Mouse (Mus musculus) embryonic facial prominence, embryonic 13.5 days (tissue): ENCODE data around the gene Slc35c2. TPM values are rescaled to one million over a fixed set of nuclear protein-coding genes. Genes with fewer than 3 reads are reported as not detected.

ENCODE experiments used
- ATAC-seq: fragments of 200-750 bp; cut with Nextera tagmentation; 2 replicates; pipeline ENCODE4 v1.8.0; 2017; ENCODE audit warnings: low read depth; ENCODE audit not compliant: insufficient number of reproducible peaks, insufficient read depth, low FRiP score, low TSS enrichment
- H3K27ac ChIP-seq: fragments of 300-500 bp; sonication (generic); 2 replicates; pipeline ENCODE4 v1.5.1; 2015; ENCODE audit warnings: moderate library complexity, mild to moderate bottlenecking, inconsistent platforms
- H3K27me3 ChIP-seq: fragments of 300-500 bp; sonication (generic); 2 replicates; pipeline ENCODE4 v1.6.1; 2015; ENCODE audit warnings: mild to moderate bottlenecking, inconsistent platforms
- H3K36me3 ChIP-seq: fragments of 300-500 bp; sonication (generic); 2 replicates; pipeline ENCODE4 v1.6.1; 2015; ENCODE audit warnings: mild to moderate bottlenecking, inconsistent platforms
- H3K4me1 ChIP-seq: fragments of 300-500 bp; sonication (generic); 2 replicates; pipeline ENCODE4 v1.6.1; 2015; ENCODE audit warnings: inconsistent platforms
- H3K4me2 ChIP-seq: fragments of 300-500 bp; sonication (generic); 2 replicates; pipeline ENCODE4 v1.6.1; 2015; ENCODE audit warnings: moderate library complexity, mild to moderate bottlenecking, inconsistent platforms
- H3K4me3 ChIP-seq: fragments of 300-500 bp; sonication (generic); 2 replicates; pipeline ENCODE4 v1.5.1; 2015; ENCODE audit warnings: mild to moderate bottlenecking, inconsistent platforms
- H3K9ac ChIP-seq: fragments of 300-500 bp; sonication (generic); 2 replicates; pipeline ENCODE4 v1.6.1; 2015; ENCODE audit warnings: mild to moderate bottlenecking, inconsistent platforms
- H3K9me3 ChIP-seq: fragments of 300-500 bp; sonication (generic); 2 replicates; pipeline ENCODE4 v1.6.1; 2016; ENCODE audit warnings: inconsistent platforms
- WGBS: fragments of 180-500 bp; shearing (Covaris S2); methylation state at CpG from one replicate; pipeline ENCODE4 v1.1.7; 2015; ENCODE audit warnings: mixed read lengths; 5-methylcytosine and 5-hydroxymethylcytosine counted together
- polyA plus RNA-seq: library from polyadenylated mRNA; unstranded; fragments of >200 nt; fragmentation: Nextera tagmentation; extraction: Ambion mirVana; gene quantifications from 2 replicates; pipeline ENCODE4 v1.2.1, GENCODE M21; 2015

Gene Slc35c2
- polyA plus RNA-seq, 1 experiment from 2014 or later: 50.2 TPM

DNA sequence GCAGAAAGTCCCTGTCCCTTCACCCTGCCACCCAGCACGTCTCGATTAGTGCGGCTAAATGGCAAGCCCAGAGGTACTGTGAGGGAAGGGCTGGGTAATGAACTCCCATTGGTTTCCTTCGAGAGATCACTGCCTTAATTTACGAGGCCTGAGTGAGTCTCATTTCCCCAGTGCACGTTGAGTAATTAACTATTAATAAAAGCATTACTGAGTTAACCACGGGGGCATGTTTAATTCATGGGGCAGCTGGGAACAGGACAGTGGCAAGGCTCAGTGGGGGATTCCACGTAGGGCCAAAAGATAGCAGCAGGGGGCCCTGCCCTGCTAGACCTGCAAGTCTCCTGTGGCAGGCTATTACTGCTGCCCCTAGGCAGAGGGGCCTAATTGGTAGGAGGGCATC is 16.3 kb downstream of the Slc35c2 start:
- Histone ChIP-seq H3K9me3 (no peaks in the 10 kb centered on the region), H3K4me3 (no peak overlapping the region), H3K4me2 (no peak overlapping the region), H3K27me3 (peaks cover 11% of the 10 kb centered on the region), H3K9ac (no peak overlapping the region), H3K27ac (no peak overlapping the region), H3K36me3 (no peaks in the 10 kb centered on the region), H3K4me1 (peaks cover 24% of the 10 kb centered on the region)
- no peak for ATAC-seq
- WGBS: 16% methylated on average over 8 of the region's 8 CpGs

DNA sequence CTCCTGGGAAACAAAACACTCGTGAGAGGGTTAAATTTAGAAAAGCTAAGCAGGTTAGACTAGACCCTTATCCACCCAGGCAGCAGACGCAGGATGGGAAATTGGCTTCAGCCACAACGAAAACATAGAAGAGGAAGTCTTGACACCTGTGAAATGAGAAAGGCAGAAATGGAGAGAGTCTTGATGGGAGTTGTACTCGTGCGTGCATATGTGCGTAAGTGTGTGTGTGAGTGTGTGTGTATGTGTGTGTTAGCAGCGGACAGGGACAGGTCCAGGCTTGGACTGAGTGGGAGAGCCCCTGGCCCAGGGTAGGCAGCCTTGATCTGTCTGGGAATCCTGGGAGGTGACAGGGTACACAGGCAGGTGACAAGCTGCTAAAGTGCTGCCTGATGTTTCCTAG is 16.8 kb downstream of the Slc35c2 start:
- H3K4me1 ChIP-seq: peaks cover 22% of the 10 kb centered on the region
- no peaks in the 10 kb centered on the region for H3K9me3 ChIP-seq
- H3K27me3 ChIP-seq: peaks cover 16% of the 10 kb centered on the region
- H3K27ac ChIP-seq: no peak overlapping the region
- H3K4me3 ChIP-seq: no peak overlapping the region
- no peaks in the 10 kb centered on the region for H3K36me3 ChIP-seq
- H3K4me2 ChIP-seq: no peak overlapping the region
- ATAC-seq: no peak
- WGBS: 39% methylated on average over 7 of the region's 7 CpGs
- no peak overlapping the region for H3K9ac ChIP-seq

- 2% methylated on average over 12 of the region's 12 CpGs for WGBS
- Histone ChIP-seq H3K27me3 (peaks cover 25% of the 10 kb centered on the region), H3K36me3 (no peaks in the 10 kb centered on the region), H3K9ac (0 out of 2 replicates have a peak overlapping the region, but pooled peaks have one; percentile 32), H3K4me1 (peaks cover 14% of the 10 kb centered on the region), H3K27ac (no peak overlapping the region), H3K4me2 (no peak overlapping the region), H3K9me3 (no peaks in the 10 kb centered on the region), H3K4me3 (no peak overlapping the region)
- ATAC-seq: no peak
These were observed 20.9 kb downstream of the Slc35c2 start for GRCm38 (mm10) chr2:165266739-165267138.

DNA sequence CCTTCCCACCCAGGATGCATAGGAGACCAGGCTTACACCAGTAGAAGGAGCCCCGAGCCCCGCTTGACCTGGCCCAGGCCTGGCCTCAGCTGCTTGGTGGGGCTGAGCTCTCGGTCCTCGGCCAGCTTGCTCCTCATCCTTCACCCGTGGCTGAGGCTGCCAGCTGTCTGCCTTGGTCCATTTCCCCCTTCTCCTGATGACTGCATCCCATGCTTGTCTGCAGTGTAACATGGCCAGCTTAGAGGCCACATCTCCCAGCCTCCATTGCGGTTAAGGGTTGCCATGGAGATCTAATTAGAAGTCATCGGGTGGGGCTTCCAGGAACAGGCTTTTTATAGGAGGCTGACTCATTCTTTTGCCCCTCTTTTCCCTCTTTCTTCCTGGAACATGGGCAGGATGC is 23.8 kb downstream of the Slc35c2 start:
- no peak overlapping the region for H3K27ac ChIP-seq
- H3K4me2 ChIP-seq: no peak overlapping the region
- H3K9me3 ChIP-seq: no peaks in the 10 kb centered on the region
- H3K4me3 ChIP-seq: no peak overlapping the region
- peaks cover 16% of the 10 kb centered on the region for H3K4me1 ChIP-seq
- WGBS: 69% methylated on average over 7 of the region's 7 CpGs
- ATAC-seq: no peak
- H3K9ac ChIP-seq: no peak overlapping the region
- peaks cover 39% of the 10 kb centered on the region for H3K27me3 ChIP-seq
- H3K36me3 ChIP-seq: no peaks in the 10 kb centered on the region

GRCm38 (mm10) chr2:165262274-165262990 is 25.2 kb downstream of the Slc35c2 start:
- H3K9me3 ChIP-seq: no peaks in the 10 kb centered on the region
- no peak overlapping the region for H3K4me3 ChIP-seq
- H3K4me2 ChIP-seq: no peak overlapping the region
- H3K36me3 ChIP-seq: no peaks in the 10 kb centered on the region
- 0 out of 2 replicates have a peak overlapping the region, but pooled peaks have one; percentile 3 for H3K9ac ChIP-seq
- no peak overlapping the region for H3K27ac ChIP-seq
- no peak for ATAC-seq
- H3K27me3 ChIP-seq: peaks cover 41% of the 10 kb centered on the region
- H3K4me1 ChIP-seq: peaks cover 26% of the 10 kb centered on the region
- 50% methylated on average over 18 of the region's 18 CpGs for WGBS

DNA sequence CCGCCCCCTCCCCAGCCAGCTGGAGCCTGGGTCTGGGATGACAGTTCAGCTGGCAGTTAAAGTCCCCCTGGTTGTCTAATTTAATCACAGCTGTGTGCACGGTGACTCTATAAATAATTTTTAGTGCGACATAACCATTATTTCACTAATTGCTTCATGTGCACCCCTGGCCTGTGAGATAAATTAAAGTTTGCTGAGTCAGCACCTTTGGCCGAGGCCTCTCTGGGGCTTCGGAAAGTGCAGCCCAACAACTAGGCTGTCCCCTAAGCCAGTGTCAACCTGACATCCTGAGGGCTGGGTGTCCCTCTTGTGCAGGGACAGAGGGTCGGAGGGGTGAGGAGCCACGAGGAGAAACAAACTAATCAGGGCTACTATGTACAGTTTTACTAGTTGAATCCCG is 27.8 kb downstream of the Slc35c2 start:
- peaks cover 15% of the 10 kb centered on the region; the same call in 1 of the 2 replicates for H3K4me1 ChIP-seq
- 81% methylated on average over 8 of the region's 8 CpGs for WGBS
- H3K9me3 ChIP-seq: no peaks in the 10 kb centered on the region
- no peak overlapping the region for H3K27ac ChIP-seq
- ATAC-seq: no peak
- H3K4me2 ChIP-seq: no peak overlapping the region
- peaks cover 50% of the 10 kb centered on the region for H3K27me3 ChIP-seq
- no peak overlapping the region for H3K4me3 ChIP-seq
- no peak overlapping the region for H3K9ac ChIP-seq
- H3K36me3 ChIP-seq: no peaks in the 10 kb centered on the region

- Histone ChIP-seq H3K9me3 (no peaks in the 10 kb centered on the region), H3K4me2 (no peak overlapping the region), H3K9ac (no peak overlapping the region), H3K27me3 (peaks cover 66% of the 10 kb centered on the region), H3K4me1 (peaks cover 22% of the 10 kb centered on the region), H3K27ac (no peak overlapping the region), H3K36me3 (no peaks in the 10 kb centered on the region), H3K4me3 (no peak overlapping the region)
- ATAC-seq: no peak
- WGBS: 77% methylated on average over 6 of the region's 6 CpGs
These were observed 29.3 kb downstream of the Slc35c2 start for GRCm38 (mm10) chr2:165258321-165258720.

DNA sequence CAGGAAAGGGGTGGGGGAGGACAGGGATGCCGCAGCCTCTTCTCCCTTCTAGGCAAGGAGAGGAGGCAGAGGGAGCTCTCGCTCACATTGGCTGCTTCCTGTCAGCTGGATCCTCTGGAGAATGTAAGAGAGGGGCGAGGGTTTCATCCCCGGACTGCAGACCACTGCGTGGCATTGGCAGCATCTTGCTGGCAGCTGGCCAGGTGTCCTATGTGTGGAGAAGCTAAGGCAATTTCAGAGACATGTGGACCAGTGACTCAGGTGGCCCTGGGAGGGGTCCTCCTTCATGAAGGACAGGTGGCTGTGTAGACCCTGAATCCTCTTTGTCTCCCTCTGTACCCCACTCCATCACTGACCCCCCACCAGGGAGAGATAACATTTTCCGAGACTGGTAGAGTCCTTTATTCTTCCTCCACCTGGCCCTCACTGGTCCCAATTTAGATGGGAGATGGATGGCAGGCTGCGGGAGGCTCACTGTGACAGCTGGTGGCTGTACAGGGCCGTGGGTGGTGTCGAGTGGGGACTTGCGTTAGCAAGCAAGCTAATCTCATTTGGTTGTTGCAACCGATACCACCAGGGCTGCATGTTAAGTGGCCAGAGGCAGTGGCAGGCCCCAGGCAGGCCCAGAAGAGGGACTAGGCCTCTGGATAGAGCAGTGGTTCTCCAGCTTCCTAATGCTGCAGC is 30.4 kb downstream of the Slc35c2 start:
- 45% methylated on average over 11 of the region's 11 CpGs for WGBS
- Histone ChIP-seq H3K9me3 (no peaks in the 10 kb centered on the region), H3K27me3 (peaks cover 74% of the 10 kb centered on the region), H3K27ac (no peak overlapping the region), H3K4me2 (no peak overlapping the region), H3K4me3 (no peak overlapping the region), H3K4me1 (peaks cover 21% of the 10 kb centered on the region), H3K9ac (no peak overlapping the region), H3K36me3 (no peaks in the 10 kb centered on the region)
- no peak for ATAC-seq

- Histone ChIP-seq H3K27me3 (peaks cover 72% of the 10 kb centered on the region), H3K4me2 (no peak overlapping the region), H3K36me3 (no peaks in the 10 kb centered on the region), H3K4me3 (no peak overlapping the region), H3K27ac (no peak overlapping the region), H3K9ac (no peak overlapping the region), H3K4me1 (peaks cover 19% of the 10 kb centered on the region), H3K9me3 (no peaks in the 10 kb centered on the region)
- 57% methylated on average over 10 of the region's 10 CpGs for WGBS
- ATAC-seq: no peak
These were observed 31.5 kb downstream of the Slc35c2 start for GRCm38 (mm10) chr2:165256213-165256612.

DNA sequence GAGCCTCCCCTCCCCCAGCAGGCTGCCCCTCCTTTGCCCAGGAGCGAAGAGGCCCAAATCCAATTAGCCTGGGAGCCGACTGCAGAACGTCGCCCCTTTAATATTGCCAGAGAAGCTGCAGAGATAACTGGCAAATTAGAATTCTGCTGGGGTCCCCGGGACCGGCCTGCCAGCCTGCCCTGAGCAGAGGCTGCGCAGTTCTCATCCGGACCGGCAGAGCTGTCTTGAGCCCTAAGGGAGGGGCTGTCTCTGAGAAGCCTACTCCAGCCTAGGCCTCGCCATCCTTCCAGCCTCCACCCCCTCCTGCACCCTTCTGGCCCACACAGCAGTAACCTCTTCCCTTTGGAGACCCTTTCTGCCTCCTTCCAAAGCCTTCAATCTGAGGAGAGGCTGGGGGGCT is 33.8 kb downstream of the Slc35c2 start:
- ATAC-seq: no peak
- Histone ChIP-seq H3K9me3 (no peaks in the 10 kb centered on the region), H3K4me3 (no peak overlapping the region), H3K36me3 (no peaks in the 10 kb centered on the region), H3K27me3 (peaks cover 72% of the 10 kb centered on the region), H3K4me2 (no peak overlapping the region), H3K27ac (no peak overlapping the region), H3K4me1 (peaks cover 17% of the 10 kb centered on the region), H3K9ac (0 out of 2 replicates have a peak overlapping the region, but pooled peaks have one; percentile 32)
- 7% methylated on average over 10 of the region's 10 CpGs for WGBS

GRCm38 (mm10) chr2:165253269-165253668 is 34.4 kb downstream of the Slc35c2 start:
- Histone ChIP-seq H3K4me2 (no peak overlapping the region), H3K27me3 (peaks cover 75% of the 10 kb centered on the region), H3K4me3 (no peak overlapping the region), H3K9me3 (no peaks in the 10 kb centered on the region), H3K9ac (no peak overlapping the region), H3K27ac (no peak overlapping the region), H3K36me3 (no peaks in the 10 kb centered on the region), H3K4me1 (peaks cover 11% of the 10 kb centered on the region)
- ATAC-seq: no peak
- WGBS: 68% methylated on average over 8 of the region's 8 CpGs

GRCm38 (mm10) chr2:165252801-165253200 is 34.9 kb downstream of the Slc35c2 start:
- Histone ChIP-seq H3K9me3 (no peaks in the 10 kb centered on the region), H3K4me1 (peaks cover 7% of the 10 kb centered on the region), H3K9ac (no peak overlapping the region), H3K36me3 (no peaks in the 10 kb centered on the region), H3K4me2 (no peak overlapping the region), H3K27ac (no peak overlapping the region), H3K4me3 (no peak overlapping the region), H3K27me3 (peaks cover 80% of the 10 kb centered on the region)
- ATAC-seq: no peak
- WGBS: 58% methylated on average over 9 of the region's 9 CpGs
